Mouse (Mus musculus): ENCODE data around the gene Cadm2. TPM values are rescaled to one million over a fixed set of nuclear protein-coding genes. Genes with fewer than 3 reads are reported as not detected.

Gene Cadm2
- polyA plus RNA-seq, 1 experiment from 2014 or later: 3.4 TPM

DNA sequence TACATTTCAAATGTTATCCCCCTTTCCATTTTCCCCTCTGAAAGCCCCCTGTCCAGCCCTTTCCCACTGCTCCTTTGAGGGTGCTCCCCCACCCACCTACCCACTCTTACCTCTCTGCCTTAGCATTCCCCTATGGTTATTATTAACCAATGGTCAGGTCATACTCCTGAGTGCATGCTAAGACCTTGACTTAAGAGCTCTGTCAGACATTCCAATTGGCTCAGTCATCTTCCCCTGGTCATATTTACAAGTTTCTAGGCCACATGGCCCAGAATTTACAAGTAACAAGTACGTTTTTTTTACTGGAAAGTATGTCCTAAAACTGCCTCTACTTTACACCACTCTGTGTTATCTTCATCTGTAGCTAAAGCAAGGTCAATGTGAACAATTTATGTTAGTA is 998.3 kb downstream of the Cadm2 start:
- H3K4me1 ChIP-seq: no peaks in the 10 kb centered on the region
- no peak overlapping the region for H3K9ac ChIP-seq
- no peaks in the 10 kb centered on the region for H3K9me3 ChIP-seq
- no peaks in the 10 kb centered on the region for H3K27me3 ChIP-seq
- no peak overlapping the region for H3K4me2 ChIP-seq (replicated peaks)
- H3K27ac ChIP-seq: no peak overlapping the region
- WGBS: 23% methylated on average over 1 of the region's 1 CpGs
- no peaks in the 10 kb centered on the region for H3K36me3 ChIP-seq
- no peak for ATAC-seq (ENCODE audit: low FRiP score, low read depth)
- H3K4me3 ChIP-seq: no peak overlapping the region

DNA sequence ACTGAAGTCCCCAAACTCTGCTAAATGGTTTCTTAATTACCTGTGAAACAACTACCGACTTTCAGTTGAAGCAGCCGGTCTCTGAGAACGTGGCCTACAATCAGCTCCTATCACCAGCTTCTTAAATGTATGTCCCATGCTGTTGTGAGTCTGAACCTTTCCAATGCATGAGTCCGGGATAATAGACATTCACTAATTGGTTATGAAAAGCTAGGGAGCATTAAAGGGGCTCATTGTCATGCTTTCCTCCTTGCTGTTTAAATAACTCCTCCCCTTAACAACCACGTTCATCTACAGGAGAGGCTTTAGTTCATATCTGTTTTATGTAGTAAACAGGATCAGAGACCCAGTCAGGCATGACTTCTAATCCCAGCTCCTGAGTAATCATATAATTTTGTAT is 1008.1 kb downstream of the Cadm2 start:
- 80% methylated on average over 5 of the region's 5 CpGs for WGBS
- Histone ChIP-seq H3K9me3 (no peaks in the 10 kb centered on the region), H3K4me1 (no peaks in the 10 kb centered on the region), H3K4me2 (replicated peaks) (no peak overlapping the region), H3K4me3 (no peak overlapping the region), H3K27ac (no peak overlapping the region), H3K27me3 (no peaks in the 10 kb centered on the region), H3K9ac (no peak overlapping the region), H3K36me3 (no peaks in the 10 kb centered on the region)
- no peak for ATAC-seq (ENCODE audit: low FRiP score, low read depth)
